Mouse (Mus musculus): Measurements from ENCODE around the gene Onecut1. TPM values are rescaled to one million over a fixed set of nuclear protein-coding genes. Genes with fewer than 3 reads are reported as not detected.

The Onecut1 gene
- polyA plus RNA-seq, 2 experiments, result not detected

- ATAC-seq (ENCODE audit: low FRiP score, low read depth), result no peak
- Histone ChIP-seq H3K27me3 (ENCODE audit: control insufficient read depth, insufficient read depth, low read length) (no peaks in the 10 kb centered on the region), H3K4me3 (replicated peaks; ENCODE audit: low read length) (no peak overlapping the region), H3K9ac (ENCODE audit: low read depth, low read length, severe bottlenecking) (no peak overlapping the region), H3K4me1 (ENCODE audit: control insufficient read depth, insufficient read depth, low read length) (no peaks in the 10 kb centered on the region), H3K9me3 (ENCODE audit: control insufficient read depth, low read length) (no peaks in the 10 kb centered on the region), H3K36me3 (ENCODE audit: control insufficient read depth, insufficient read depth, low read length) (no peaks in the 10 kb centered on the region), H3K27ac (replicated peaks; ENCODE audit: low read depth, low read length) (no peak overlapping the region), H3K4me2 (replicated peaks; ENCODE audit: low read depth, low read length, severe bottlenecking) (no peak overlapping the region)
- no peak for TF ChIP-seq POLR2A (IDR thresholded peaks at IDR 0.05; ENCODE audit: borderline replicate concordance, extremely low read depth, insufficient read depth, insufficient read length)
- DNase-seq (ENCODE audit: low spot score), result no peak
- 58% methylated on average over 3 of the region's 3 CpGs for WGBS
Observed at GRCm38 (mm10) chr9:74922884-74923283, 61.2 kb downstream of the Onecut1 start.

GRCm38 (mm10) chr9:74923291-74923977, 61.7 kb downstream of the Onecut1 start:
- Histone ChIP-seq H3K4me3 (replicated peaks; ENCODE audit: low read length) (no peak overlapping the region), H3K27me3 (ENCODE audit: control insufficient read depth, insufficient read depth, low read length) (no peaks in the 10 kb centered on the region), H3K9ac (ENCODE audit: low read depth, low read length, severe bottlenecking) (no peak overlapping the region), H3K27ac (replicated peaks; ENCODE audit: low read depth, low read length) (no peak overlapping the region), H3K4me1 (ENCODE audit: control insufficient read depth, insufficient read depth, low read length) (no peaks in the 10 kb centered on the region), H3K9me3 (ENCODE audit: control insufficient read depth, low read length) (no peaks in the 10 kb centered on the region), H3K4me2 (replicated peaks; ENCODE audit: low read depth, low read length, severe bottlenecking) (no peak overlapping the region), H3K36me3 (ENCODE audit: control insufficient read depth, insufficient read depth, low read length) (no peaks in the 10 kb centered on the region)
- no peak for ATAC-seq (ENCODE audit: low FRiP score, low read depth)
- TF ChIP-seq POLR2A (IDR thresholded peaks at IDR 0.05; ENCODE audit: borderline replicate concordance, extremely low read depth, insufficient read depth, insufficient read length), result no peak
- WGBS, result 90% methylated on average over 6 of the region's 6 CpGs
- no peak for DNase-seq (ENCODE audit: low spot score)

- no peaks in the 10 kb centered on the region for H3K36me3 ChIP-seq (ENCODE audit: control insufficient read depth, insufficient read depth, low read length)
- no peak overlapping the region for H3K4me2 ChIP-seq (replicated peaks; ENCODE audit: low read depth, low read length, severe bottlenecking)
- ATAC-seq (ENCODE audit: low FRiP score, low read depth), result no peak
- 68% methylated on average over 10 of the region's 10 CpGs for WGBS
- no peaks in the 10 kb centered on the region for H3K27me3 ChIP-seq (ENCODE audit: control insufficient read depth, insufficient read depth, low read length)
- no peak overlapping the region for H3K27ac ChIP-seq (replicated peaks; ENCODE audit: low read depth, low read length)
- no peaks in the 10 kb centered on the region for H3K9me3 ChIP-seq (ENCODE audit: control insufficient read depth, low read length)
- H3K4me3 ChIP-seq (replicated peaks; ENCODE audit: low read length), result no peak overlapping the region
- H3K4me1 ChIP-seq (ENCODE audit: control insufficient read depth, insufficient read depth, low read length), result no peaks in the 10 kb centered on the region
- H3K9ac ChIP-seq (ENCODE audit: low read depth, low read length, severe bottlenecking), result no peak overlapping the region
- DNase-seq (ENCODE audit: low spot score), result no peak
- TF ChIP-seq POLR2A (IDR thresholded peaks at IDR 0.05; ENCODE audit: borderline replicate concordance, extremely low read depth, insufficient read depth, insufficient read length), result no peak
Observed at GRCm38 (mm10) chr9:74925220-74925769, 63.6 kb downstream of the Onecut1 start.

- no peak for ATAC-seq (ENCODE audit: low FRiP score, low read depth)
- TF ChIP-seq POLR2A (IDR thresholded peaks at IDR 0.05; ENCODE audit: borderline replicate concordance, extremely low read depth, insufficient read depth, insufficient read length), result no peak
- H3K4me3 ChIP-seq (replicated peaks; ENCODE audit: low read length), result no peak overlapping the region
Observed at GRCm38 (mm10) chr9:74929981-74930423, 68.3 kb downstream of the Onecut1 start.

GRCm38 (mm10) chr9:74930653-74931052, 68.9 kb downstream of the Onecut1 start:
- no peak for TF ChIP-seq POLR2A (IDR thresholded peaks at IDR 0.05; ENCODE audit: borderline replicate concordance, extremely low read depth, insufficient read depth, insufficient read length)
- ATAC-seq (ENCODE audit: low FRiP score, low read depth), result no peak

More at GRCm38 (mm10) chr9:74929981-74930423, 68.3 kb downstream of the Onecut1 start:
- 82% methylated on average over 4 of the region's 4 CpGs for WGBS
- H3K9ac ChIP-seq (ENCODE audit: low read depth, low read length, severe bottlenecking), result no peak overlapping the region
- H3K27ac ChIP-seq (replicated peaks; ENCODE audit: low read depth, low read length), result no peak overlapping the region
- H3K9me3 ChIP-seq (ENCODE audit: control insufficient read depth, low read length), result no peaks in the 10 kb centered on the region
- no peaks in the 10 kb centered on the region for H3K36me3 ChIP-seq (ENCODE audit: control insufficient read depth, insufficient read depth, low read length)
- no peaks in the 10 kb centered on the region for H3K27me3 ChIP-seq (ENCODE audit: control insufficient read depth, insufficient read depth, low read length)
- no peak overlapping the region for H3K4me2 ChIP-seq (replicated peaks; ENCODE audit: low read depth, low read length, severe bottlenecking)
- H3K4me1 ChIP-seq (ENCODE audit: control insufficient read depth, insufficient read depth, low read length), result no peaks in the 10 kb centered on the region
- DNase-seq (ENCODE audit: low spot score), result no peak

More at GRCm38 (mm10) chr9:74930653-74931052, 68.9 kb downstream of the Onecut1 start:
- H3K36me3 ChIP-seq (ENCODE audit: control insufficient read depth, insufficient read depth, low read length), result no peaks in the 10 kb centered on the region
- H3K27me3 ChIP-seq (ENCODE audit: control insufficient read depth, insufficient read depth, low read length), result no peaks in the 10 kb centered on the region
- H3K4me3 ChIP-seq (replicated peaks; ENCODE audit: low read length), result no peak overlapping the region
- H3K27ac ChIP-seq (replicated peaks; ENCODE audit: low read depth, low read length), result no peak overlapping the region
- H3K4me1 ChIP-seq (ENCODE audit: control insufficient read depth, insufficient read depth, low read length), result no peaks in the 10 kb centered on the region
- H3K9me3 ChIP-seq (ENCODE audit: control insufficient read depth, low read length), result no peaks in the 10 kb centered on the region
- 77% methylated on average over 5 of the region's 5 CpGs for WGBS
- no peak overlapping the region for H3K9ac ChIP-seq (ENCODE audit: low read depth, low read length, severe bottlenecking)
- DNase-seq (ENCODE audit: low spot score), result no peak
- no peak overlapping the region for H3K4me2 ChIP-seq (replicated peaks; ENCODE audit: low read depth, low read length, severe bottlenecking)
